Mouse (Mus musculus): ENCODE measurements around the gene Rars2. TPM values are rescaled to one million over a fixed set of nuclear protein-coding genes. Genes with fewer than 3 reads are reported as not detected.
A peak's percentile ranks its signal among the peaks of the same experiment; 100 is the strongest.

Gene Rars2
- polyA plus RNA-seq, 1 experiment from 2014 or later, result 58.5 TPM

GRCm38 (mm10) chr4:34634129-34634528 lies 19.4 kb downstream of the Rars2 start:
- WGBS, result 89% methylated on average over 7 of the region's 7 CpGs
- Histone ChIP-seq H3K4me3 (ENCODE audit: low read length) (no peak overlapping the region), H3K4me1 (replicated peaks; ENCODE audit: control insufficient read depth, insufficient read depth, low read length) (no peaks in the 10 kb centered on the region), H3K9me3 (ENCODE audit: control insufficient read depth, low read length) (no peaks in the 10 kb centered on the region), H3K9ac (ENCODE audit: low read length) (no peak overlapping the region), H3K27ac (ENCODE audit: low read length) (no peak overlapping the region), H3K4me2 (ENCODE audit: low read depth, low read length) (no peak overlapping the region), H3K36me3 (ENCODE audit: control insufficient read depth, insufficient read depth, low read length) (peaks cover 13% of the 10 kb centered on the region), H3K27me3 (ENCODE audit: control insufficient read depth, insufficient read depth, low read depth, low read length) (no peaks in the 10 kb centered on the region)
- ATAC-seq (ENCODE audit: low read depth), result no peak

DNA sequence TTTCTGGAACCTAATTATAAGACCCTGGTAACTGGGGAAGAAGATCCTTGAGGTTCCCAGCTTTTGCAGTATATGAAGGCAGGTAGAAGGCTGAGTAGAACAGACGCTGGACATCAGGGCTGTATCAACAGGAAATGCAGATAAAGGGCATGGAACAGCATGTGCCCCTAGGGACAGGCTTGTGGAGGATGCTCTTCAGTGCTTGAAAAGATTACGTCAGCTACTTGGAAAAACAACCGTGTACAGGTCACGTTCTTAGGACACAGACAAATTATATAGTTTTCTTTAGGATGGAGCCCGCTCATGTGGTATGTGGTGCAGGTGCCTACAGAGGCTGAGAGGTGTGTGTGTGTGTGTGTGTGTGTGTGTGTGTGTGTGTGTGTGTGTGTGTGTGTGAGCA lies 21.3 kb downstream of the Rars2 start:
- H3K9me3 ChIP-seq (ENCODE audit: control insufficient read depth, low read length), result no peaks in the 10 kb centered on the region
- H3K4me2 ChIP-seq (ENCODE audit: low read depth, low read length), result no peak overlapping the region
- peaks cover 24% of the 10 kb centered on the region for H3K36me3 ChIP-seq (ENCODE audit: control insufficient read depth, insufficient read depth, low read length)
- no peak overlapping the region for H3K4me3 ChIP-seq (ENCODE audit: low read length)
- 73% methylated on average over 5 of the region's 5 CpGs for WGBS
- H3K9ac ChIP-seq (ENCODE audit: low read length), result no peak overlapping the region
- H3K27me3 ChIP-seq (ENCODE audit: control insufficient read depth, insufficient read depth, low read depth, low read length), result no peaks in the 10 kb centered on the region
- ATAC-seq (ENCODE audit: low read depth), result no peak
- no peak overlapping the region for H3K27ac ChIP-seq (ENCODE audit: low read length)
- H3K4me1 ChIP-seq (replicated peaks; ENCODE audit: control insufficient read depth, insufficient read depth, low read length), result no peaks in the 10 kb centered on the region

GRCm38 (mm10) chr4:34637386-34637785 lies 22.6 kb downstream of the Rars2 start:
- H3K36me3 ChIP-seq (ENCODE audit: control insufficient read depth, insufficient read depth, low read length), result peaks cover 20% of the 10 kb centered on the region
- WGBS, result 90% methylated on average over 7 of the region's 7 CpGs

GRCm38 (mm10) chr4:34637851-34638250 lies 23.1 kb downstream of the Rars2 start:
- WGBS, result 89% methylated on average over 4 of the region's 4 CpGs
- no peaks in the 10 kb centered on the region for H3K4me1 ChIP-seq (replicated peaks; ENCODE audit: control insufficient read depth, insufficient read depth, low read length)
- H3K27ac ChIP-seq (ENCODE audit: low read length), result no peak overlapping the region
- H3K4me3 ChIP-seq (ENCODE audit: low read length), result no peak overlapping the region
- no peak overlapping the region for H3K9ac ChIP-seq (ENCODE audit: low read length)
- H3K4me2 ChIP-seq (ENCODE audit: low read depth, low read length), result no peak overlapping the region
- ATAC-seq (ENCODE audit: low read depth), result no peak
- H3K27me3 ChIP-seq (ENCODE audit: control insufficient read depth, insufficient read depth, low read depth, low read length), result no peaks in the 10 kb centered on the region
- no peaks in the 10 kb centered on the region for H3K9me3 ChIP-seq (ENCODE audit: control insufficient read depth, low read length)
- peaks cover 19% of the 10 kb centered on the region for H3K36me3 ChIP-seq (ENCODE audit: control insufficient read depth, insufficient read depth, low read length)

More at GRCm38 (mm10) chr4:34637386-34637785, 22.6 kb downstream of the Rars2 start:
- no peak for ATAC-seq (ENCODE audit: low read depth)
- Histone ChIP-seq H3K9ac (ENCODE audit: low read length) (no peak overlapping the region), H3K4me1 (replicated peaks; ENCODE audit: control insufficient read depth, insufficient read depth, low read length) (no peaks in the 10 kb centered on the region), H3K27me3 (ENCODE audit: control insufficient read depth, insufficient read depth, low read depth, low read length) (no peaks in the 10 kb centered on the region), H3K4me3 (ENCODE audit: low read length) (no peak overlapping the region), H3K9me3 (ENCODE audit: control insufficient read depth, low read length) (no peaks in the 10 kb centered on the region), H3K4me2 (ENCODE audit: low read depth, low read length) (no peak overlapping the region), H3K27ac (ENCODE audit: low read length) (no peak overlapping the region)

- Histone ChIP-seq H3K4me3 (ENCODE audit: low read length) (no peak overlapping the region), H3K4me2 (ENCODE audit: low read depth, low read length) (no peak overlapping the region), H3K9ac (ENCODE audit: low read length) (no peak overlapping the region), H3K36me3 (ENCODE audit: control insufficient read depth, insufficient read depth, low read length) (peaks cover 17% of the 10 kb centered on the region), H3K27ac (ENCODE audit: low read length) (no peak overlapping the region), H3K4me1 (replicated peaks; ENCODE audit: control insufficient read depth, insufficient read depth, low read length) (no peaks in the 10 kb centered on the region), H3K9me3 (ENCODE audit: control insufficient read depth, low read length) (no peaks in the 10 kb centered on the region), H3K27me3 (ENCODE audit: control insufficient read depth, insufficient read depth, low read depth, low read length) (no peaks in the 10 kb centered on the region)
- WGBS, result 81% methylated on average over 5 of the region's 5 CpGs
- ATAC-seq (ENCODE audit: low read depth), result no peak
Observed at GRCm38 (mm10) chr4:34639745-34640364, 25.1 kb downstream of the Rars2 start.

DNA sequence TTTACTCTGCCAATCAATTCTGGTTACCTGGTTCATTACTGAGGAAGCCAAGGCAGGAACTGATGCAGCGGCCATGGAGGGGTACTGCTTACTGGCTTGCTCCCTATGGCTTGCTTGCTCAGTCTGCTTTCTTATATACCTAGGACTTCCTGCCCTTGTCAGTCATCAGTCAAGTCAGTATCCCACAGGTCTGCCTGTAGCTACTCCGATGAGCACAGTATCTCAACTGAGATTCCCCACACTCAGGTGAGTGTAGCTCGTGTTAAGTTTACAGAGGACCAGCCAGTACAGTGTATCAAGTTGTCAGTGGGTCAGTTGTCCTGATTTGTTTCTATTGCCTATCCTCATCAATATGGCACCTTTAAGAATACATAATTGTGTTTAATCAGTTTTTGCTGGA lies 26.0 kb downstream of the Rars2 start:
- ATAC-seq (ENCODE audit: low read depth), result no peak
- Histone ChIP-seq H3K36me3 (ENCODE audit: control insufficient read depth, insufficient read depth, low read length) (peaks cover 17% of the 10 kb centered on the region), H3K27ac (ENCODE audit: low read length) (no peak overlapping the region), H3K4me2 (ENCODE audit: low read depth, low read length) (no peak overlapping the region), H3K4me3 (ENCODE audit: low read length) (no peak overlapping the region), H3K9me3 (ENCODE audit: control insufficient read depth, low read length) (no peaks in the 10 kb centered on the region), H3K4me1 (replicated peaks; ENCODE audit: control insufficient read depth, insufficient read depth, low read length) (no peaks in the 10 kb centered on the region; the same call in 1 of the 2 replicates), H3K27me3 (ENCODE audit: control insufficient read depth, insufficient read depth, low read depth, low read length) (no peaks in the 10 kb centered on the region), H3K9ac (ENCODE audit: low read length) (no peak overlapping the region)
- WGBS, result 95% methylated on average over 3 of the region's 3 CpGs

DNA sequence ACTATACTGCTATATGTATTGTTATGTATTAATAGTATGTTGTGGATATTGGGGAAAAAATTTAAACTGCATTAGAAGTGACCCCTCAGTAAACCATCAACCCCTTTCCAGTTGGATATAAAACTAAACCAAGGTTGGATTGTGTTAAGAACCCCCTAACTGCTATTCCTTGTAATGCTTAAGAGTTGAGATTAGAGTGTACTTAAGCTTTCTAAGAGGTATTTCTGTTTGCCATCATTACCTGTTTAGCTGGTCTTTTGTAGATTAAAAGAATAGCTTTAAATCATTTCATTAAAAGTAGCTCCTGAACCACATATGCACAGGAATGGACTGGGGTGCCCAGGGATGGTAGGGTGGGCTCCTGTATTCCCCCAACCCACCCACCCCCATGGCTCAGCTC lies 30.0 kb downstream of the Rars2 start:
- Histone ChIP-seq H3K9ac (ENCODE audit: low read length) (no peak overlapping the region), H3K27me3 (ENCODE audit: control insufficient read depth, insufficient read depth, low read depth, low read length) (no peaks in the 10 kb centered on the region), H3K9me3 (ENCODE audit: control insufficient read depth, low read length) (no peaks in the 10 kb centered on the region), H3K27ac (ENCODE audit: low read length) (peak overlapping the region; percentile 44; the same call in 1 of the 2 replicates), H3K36me3 (ENCODE audit: control insufficient read depth, insufficient read depth, low read length) (peaks cover 29% of the 10 kb centered on the region), H3K4me1 (replicated peaks; ENCODE audit: control insufficient read depth, insufficient read depth, low read length) (no peaks in the 10 kb centered on the region; the same call in 1 of the 2 replicates), H3K4me3 (ENCODE audit: low read length) (no peak overlapping the region), H3K4me2 (ENCODE audit: low read depth, low read length) (0 out of 2 replicates have a peak overlapping the region, but pooled peaks have one; percentile 7)
- ATAC-seq (ENCODE audit: low read depth), result peak; percentile 60; the same call in 1 of the 2 replicates

GRCm38 (mm10) chr4:34653179-34653578 lies 38.4 kb downstream of the Rars2 start:
- H3K9me3 ChIP-seq (ENCODE audit: control insufficient read depth, low read length), result no peaks in the 10 kb centered on the region
- no peak for ATAC-seq (ENCODE audit: low read depth)
- no peaks in the 10 kb centered on the region for H3K27me3 ChIP-seq (ENCODE audit: control insufficient read depth, insufficient read depth, low read depth, low read length)
- H3K9ac ChIP-seq (ENCODE audit: low read length), result no peak overlapping the region
- no peak overlapping the region for H3K4me2 ChIP-seq (ENCODE audit: low read depth, low read length)
- H3K27ac ChIP-seq (ENCODE audit: low read length), result no peak overlapping the region
- 91% methylated on average over 7 of the region's 7 CpGs for WGBS
- no peak overlapping the region for H3K4me3 ChIP-seq (ENCODE audit: low read length)
- peaks cover 14% of the 10 kb centered on the region for H3K36me3 ChIP-seq (ENCODE audit: control insufficient read depth, insufficient read depth, low read length)
- H3K4me1 ChIP-seq (replicated peaks; ENCODE audit: control insufficient read depth, insufficient read depth, low read length), result no peaks in the 10 kb centered on the region

DNA sequence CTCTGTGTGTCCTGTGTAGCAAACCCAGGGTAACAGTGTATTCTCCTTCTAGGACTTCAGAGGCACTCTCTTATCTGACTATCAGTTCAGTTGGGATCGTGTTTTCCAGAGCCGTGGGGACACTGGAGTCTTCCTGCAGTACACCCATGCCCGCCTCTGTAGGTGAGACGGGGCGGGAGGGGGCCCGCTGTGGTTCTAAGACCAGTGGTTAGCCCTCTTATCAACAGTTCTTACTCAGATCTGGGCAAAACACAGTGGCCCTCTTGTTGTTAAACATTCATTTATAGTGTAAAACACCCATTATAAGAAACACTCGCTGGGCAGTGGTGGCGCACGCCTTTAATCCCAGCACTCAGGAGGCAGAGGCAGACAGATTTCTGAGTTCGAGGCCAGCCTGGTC lies 41.3 kb downstream of the Rars2 start:
- WGBS, result 88% methylated on average over 10 of the region's 10 CpGs
- no peaks in the 10 kb centered on the region for H3K4me1 ChIP-seq (replicated peaks; ENCODE audit: control insufficient read depth, insufficient read depth, low read length)
- H3K4me2 ChIP-seq (ENCODE audit: low read depth, low read length), result no peak overlapping the region
- no peak overlapping the region for H3K4me3 ChIP-seq (ENCODE audit: low read length)
- H3K27ac ChIP-seq (ENCODE audit: low read length), result no peak overlapping the region
- ATAC-seq (ENCODE audit: low read depth), result no peak
- H3K36me3 ChIP-seq (ENCODE audit: control insufficient read depth, insufficient read depth, low read length), result peaks cover 29% of the 10 kb centered on the region
- H3K27me3 ChIP-seq (ENCODE audit: control insufficient read depth, insufficient read depth, low read depth, low read length), result no peaks in the 10 kb centered on the region
- no peaks in the 10 kb centered on the region for H3K9me3 ChIP-seq (ENCODE audit: control insufficient read depth, low read length)
- H3K9ac ChIP-seq (ENCODE audit: low read length), result no peak overlapping the region

DNA sequence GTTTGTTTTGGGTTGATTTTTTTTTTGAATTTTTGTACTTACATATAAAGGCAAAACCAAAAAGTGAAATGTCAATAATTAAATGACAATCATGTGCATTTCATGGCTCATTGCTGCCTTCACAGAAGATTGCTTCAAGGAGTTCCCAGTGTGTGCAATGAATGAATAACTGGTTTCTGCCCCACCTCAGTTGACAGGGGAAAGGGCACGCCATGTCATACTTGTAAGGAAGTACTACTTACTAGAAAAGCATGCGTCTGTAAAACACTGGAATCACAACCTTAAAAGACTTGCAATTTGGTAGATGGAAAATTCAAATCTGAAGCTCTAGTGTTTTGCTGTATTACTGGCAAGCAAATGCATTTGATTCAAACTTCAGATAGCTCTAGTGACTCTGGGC lies 44.3 kb downstream of the Rars2 start:
- no peak overlapping the region for H3K27ac ChIP-seq (ENCODE audit: low read length)
- H3K4me2 ChIP-seq (ENCODE audit: low read depth, low read length), result no peak overlapping the region
- H3K9ac ChIP-seq (ENCODE audit: low read length), result no peak overlapping the region
- H3K9me3 ChIP-seq (ENCODE audit: control insufficient read depth, low read length), result no peaks in the 10 kb centered on the region
- H3K27me3 ChIP-seq (ENCODE audit: control insufficient read depth, insufficient read depth, low read depth, low read length), result no peaks in the 10 kb centered on the region
- peaks cover 41% of the 10 kb centered on the region for H3K36me3 ChIP-seq (ENCODE audit: control insufficient read depth, insufficient read depth, low read length)
- ATAC-seq (ENCODE audit: low read depth), result no peak
- no peak overlapping the region for H3K4me3 ChIP-seq (ENCODE audit: low read length)
- no peaks in the 10 kb centered on the region for H3K4me1 ChIP-seq (replicated peaks; ENCODE audit: control insufficient read depth, insufficient read depth, low read length)
- WGBS, result 91% methylated on average over 2 of the region's 2 CpGs
